Mouse (Mus musculus) common myeloid progenitor, adult 5-6 weeks (primary cell): ENCODE measurements around the gene Uqcc1. TPM values are rescaled to one million over a fixed set of nuclear protein-coding genes. Genes with fewer than 3 reads are reported as not detected.
A peak's percentile ranks its signal among the peaks of the same experiment; 100 is the strongest.
"Not testable (repeated sequence)": the region's sequence is repeated elsewhere in the genome, so short reads cannot be mapped to it uniquely, and the experiment has no call there.

ENCODE experiments used
- ATAC-seq: replicated peaks from 2 replicates; pipeline ENCODE4 v1.8.0; 2016; ENCODE audit warnings: low read depth, mild to moderate bottlenecking, moderate TSS enrichment, inconsistent platforms; ENCODE audit not compliant: poor library complexity, severe bottlenecking
- total RNA-seq: library from RNA; stranded (forward); fragments of 200-1000, 187-1606 nt; gene quantifications from 2 replicates; pipeline ENCODE4 v1.2.3, GENCODE M21; 2017

The Uqcc1 gene
- total RNA-seq, 1 experiment from 2014 or later = 58.5 TPM

DNA sequence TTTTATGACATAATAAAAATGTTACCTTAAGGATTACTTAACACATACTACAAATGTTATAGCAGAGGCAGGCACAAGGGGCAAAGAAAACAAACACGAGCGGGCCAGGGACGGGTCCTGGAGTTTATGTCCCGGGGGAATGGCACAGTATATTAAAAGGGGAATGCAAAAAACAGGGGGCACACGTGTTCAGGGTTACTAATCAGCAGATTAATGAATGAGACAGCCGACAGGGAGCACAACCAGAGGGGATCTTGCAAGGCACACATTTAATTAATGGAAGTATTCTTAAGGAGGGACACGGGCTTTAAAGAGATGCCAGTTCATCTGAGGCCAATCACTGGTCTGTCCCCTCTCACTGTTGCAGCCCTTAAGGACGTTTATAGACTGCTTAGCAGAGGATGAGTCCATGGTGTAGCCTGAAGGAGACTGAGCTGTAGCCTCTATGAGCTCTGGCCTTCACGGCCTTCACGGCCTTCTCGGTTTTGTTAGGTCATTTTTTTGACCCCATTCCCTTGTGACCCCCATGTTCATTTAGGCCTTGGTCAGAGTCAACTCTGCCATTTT is 66.7 kb downstream of the Uqcc1 start:
- no peak for ATAC-seq

DNA sequence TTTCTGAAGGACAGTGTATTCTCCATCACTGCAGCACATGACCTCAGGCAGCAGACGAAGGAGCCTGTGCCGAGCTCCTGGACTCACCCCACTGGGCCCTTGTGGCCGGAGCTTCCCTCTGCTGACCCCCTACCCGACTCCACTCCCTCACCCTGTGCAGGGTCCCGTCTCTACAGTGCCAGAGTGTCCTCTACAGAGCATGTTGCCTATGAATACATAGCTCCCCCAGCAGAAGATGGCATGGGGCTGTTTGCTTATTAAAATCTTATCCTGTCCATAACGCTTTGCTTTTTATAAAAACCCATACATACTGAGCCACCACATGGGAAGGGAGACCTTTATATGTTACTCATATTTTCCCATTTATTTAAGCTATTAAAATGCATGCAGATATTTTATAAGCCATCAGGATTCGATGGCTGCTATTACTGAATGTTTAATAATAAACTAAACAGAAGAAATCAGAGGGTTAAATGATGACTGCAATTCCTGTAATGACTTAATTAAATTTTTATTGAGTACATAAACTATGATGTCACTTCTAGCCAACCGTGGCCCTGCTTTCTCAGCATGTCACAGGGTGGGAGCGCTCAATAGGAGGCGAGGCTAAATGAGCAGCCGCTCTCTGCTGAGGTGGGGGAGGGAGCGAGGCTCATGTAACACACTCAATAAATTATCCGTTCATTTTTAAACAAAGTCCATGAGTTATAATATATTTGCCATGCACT is 67.4 kb downstream of the Uqcc1 start:
- no peak for ATAC-seq

DNA sequence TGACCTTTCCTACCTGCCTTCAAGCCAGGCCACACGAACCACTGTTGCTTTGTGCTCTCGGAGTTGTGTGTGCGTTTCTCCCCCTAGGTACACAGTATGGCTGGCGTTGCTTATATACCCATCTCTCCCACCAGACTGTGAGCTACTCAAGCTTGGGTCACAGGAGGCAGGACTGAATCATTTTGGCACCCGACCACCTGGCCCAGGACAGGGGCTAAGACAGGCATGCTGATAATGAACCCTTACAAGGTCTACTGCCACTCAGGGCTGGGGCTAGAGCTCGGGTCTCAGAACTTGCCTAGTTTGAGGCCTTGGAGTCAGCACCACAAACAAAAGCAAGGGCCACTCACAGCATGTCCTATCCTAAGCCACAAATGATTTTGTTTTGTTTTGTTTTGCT is 68.5 kb downstream of the Uqcc1 start:
- no peak for ATAC-seq

DNA sequence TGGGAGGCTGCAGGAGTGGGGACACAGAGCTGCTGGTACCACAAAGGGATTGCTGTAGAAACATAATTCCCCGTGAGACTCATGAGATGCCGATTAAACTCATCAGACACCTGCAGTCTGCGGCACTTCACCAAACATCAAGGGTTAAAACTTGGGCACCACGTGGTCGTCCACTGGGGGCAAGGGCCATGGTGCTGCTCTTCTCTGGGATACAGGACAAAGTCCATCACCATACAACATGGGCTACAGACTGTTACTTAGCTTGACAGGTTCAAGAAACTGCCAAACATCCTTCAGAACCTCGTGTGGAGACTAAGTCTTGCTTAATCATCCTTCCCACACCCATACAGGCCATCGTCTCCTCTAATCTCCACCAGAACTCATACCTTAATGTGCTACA is 70.0 kb downstream of the Uqcc1 start:
- ATAC-seq = no peak

DNA sequence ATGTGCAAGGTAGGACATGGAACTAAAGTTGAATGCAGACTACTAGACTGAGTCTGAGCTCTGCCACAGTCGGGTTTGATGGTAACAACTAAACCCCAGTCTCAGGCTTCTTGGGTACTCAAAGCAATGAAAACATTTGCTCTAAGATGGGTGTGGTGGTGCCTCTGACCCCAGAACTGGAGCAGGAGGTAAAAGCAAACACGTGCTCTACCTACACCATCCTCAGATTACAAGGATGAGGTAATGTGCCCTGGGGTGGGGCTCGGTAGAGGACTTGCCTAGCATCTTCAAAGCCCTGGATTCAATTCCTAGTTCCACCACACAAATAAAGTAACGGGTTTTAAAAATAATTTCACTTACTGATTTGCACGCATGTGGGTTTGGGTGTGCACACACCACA is 77.6 kb downstream of the Uqcc1 start:
- ATAC-seq = no peak

DNA sequence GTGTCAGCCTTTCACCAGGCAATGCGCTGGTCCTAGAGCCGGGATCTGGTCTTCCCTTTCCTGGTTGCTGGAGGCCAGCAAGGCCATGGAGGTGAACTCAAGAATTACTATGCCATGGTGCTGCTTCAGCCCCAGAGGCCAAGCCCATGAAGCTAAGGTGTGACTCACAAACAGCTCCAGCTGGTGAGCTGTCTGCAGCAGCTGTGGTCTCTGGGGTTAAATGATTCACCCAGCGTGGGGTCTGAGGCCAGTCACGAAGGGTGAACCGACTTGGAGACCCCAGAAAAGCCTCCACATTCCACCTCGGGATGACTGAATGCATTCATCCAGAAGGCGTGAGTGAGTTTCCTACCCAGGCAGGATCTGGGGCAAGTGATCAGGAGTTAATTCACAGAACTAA is 80.0 kb downstream of the Uqcc1 start:
- ATAC-seq = no peak

DNA sequence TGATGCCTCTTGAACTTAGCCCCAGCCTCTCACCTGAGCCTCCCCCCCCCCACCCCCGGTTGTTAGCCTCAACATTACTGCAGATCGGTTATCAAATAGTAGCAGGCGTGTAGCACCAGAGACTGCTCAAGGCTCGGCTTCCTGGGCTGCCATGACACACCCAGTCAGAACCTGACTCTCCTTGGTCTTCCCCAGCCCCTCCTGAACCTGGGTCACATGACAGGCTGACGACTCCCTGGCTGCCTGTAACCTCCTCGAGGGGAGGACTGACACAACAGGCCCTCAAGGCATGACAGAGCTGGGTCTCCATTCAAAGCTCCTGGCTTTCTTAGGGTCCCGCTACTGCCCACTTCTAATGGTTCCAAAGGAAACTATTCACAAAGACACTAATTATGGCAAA is 80.6 kb downstream of the Uqcc1 start:
- no peak for ATAC-seq

DNA sequence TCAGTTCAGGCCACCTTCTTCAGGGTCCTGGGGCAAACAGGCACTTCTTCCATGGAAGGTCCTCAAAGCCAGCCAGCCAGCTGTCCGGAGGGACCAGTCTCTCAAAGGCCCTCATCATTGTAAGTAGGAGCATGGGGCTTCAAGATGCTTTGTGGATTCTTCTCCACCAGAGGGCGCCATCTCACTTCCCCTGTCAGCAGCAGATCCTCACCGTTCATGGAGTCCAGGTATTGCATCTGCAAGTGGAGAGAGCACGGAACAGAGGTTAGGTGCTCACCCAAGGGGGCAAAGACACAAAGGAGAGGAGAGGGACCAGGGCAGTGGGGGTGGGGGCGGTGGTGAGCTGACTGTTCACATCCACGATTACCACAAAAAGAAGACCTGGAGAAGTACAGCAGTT is 81.8 kb downstream of the Uqcc1 start:
- ATAC-seq = peak; percentile 83

DNA sequence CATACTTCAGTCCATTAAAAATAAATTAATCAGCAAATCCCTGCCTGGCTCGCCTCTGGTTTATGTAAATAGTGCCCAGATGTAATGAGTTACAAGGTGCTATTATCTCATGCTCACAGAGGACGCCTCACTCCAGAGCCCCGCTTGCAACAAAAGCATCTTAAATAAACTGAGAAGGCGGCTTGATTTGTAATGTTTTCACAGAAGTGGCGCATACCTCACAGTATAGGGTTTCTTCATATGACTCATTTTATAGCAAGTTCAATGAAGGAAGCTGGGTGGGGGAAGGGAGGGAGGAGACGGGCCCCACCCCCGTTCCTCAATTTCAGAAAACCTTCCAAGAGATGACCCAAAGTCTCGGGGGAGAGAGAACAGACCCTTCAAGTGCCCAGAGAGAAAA is 83.2 kb downstream of the Uqcc1 start:
- ATAC-seq = no peak

DNA sequence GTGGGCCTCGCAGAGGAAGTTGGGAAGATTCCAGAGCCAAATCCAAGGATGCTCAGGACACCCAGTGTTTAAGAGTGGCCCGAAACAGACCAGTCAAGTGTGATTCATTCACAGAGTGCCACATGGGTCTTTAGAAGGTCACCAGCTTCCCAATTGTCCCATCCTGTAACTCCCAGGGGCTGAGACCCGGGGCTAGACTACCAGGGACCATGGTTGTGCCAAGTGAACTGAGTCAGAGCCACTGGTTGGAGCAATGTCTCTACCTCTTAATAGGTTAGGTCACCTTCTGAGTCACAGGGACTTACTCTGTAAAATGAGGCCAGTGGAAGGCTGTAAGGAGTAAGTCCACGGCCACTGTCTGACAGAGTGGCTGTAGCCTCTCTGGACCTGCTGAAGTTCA is 91.1 kb downstream of the Uqcc1 start:
- ATAC-seq = no peak

DNA sequence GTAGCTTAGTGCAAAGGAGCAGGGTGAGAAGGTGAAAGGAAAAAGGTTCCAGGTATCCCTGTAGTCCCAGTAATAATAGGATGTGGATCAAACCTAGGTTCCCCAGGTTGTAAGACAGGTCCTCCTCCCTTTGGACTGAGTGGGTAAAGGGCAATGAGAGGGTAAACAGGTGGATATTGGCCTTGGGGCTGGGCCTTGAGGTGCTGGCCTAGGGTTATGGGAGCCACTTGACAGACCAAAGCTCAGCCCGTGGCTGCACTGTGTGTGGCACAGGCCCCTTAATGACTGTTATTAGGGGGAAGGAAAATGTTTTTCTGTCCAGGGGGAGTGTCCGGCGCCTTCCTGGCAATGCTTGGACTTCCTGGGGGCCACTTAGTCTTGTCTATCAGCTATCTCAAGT is 92.1 kb downstream of the Uqcc1 start:
- no peak for ATAC-seq

DNA sequence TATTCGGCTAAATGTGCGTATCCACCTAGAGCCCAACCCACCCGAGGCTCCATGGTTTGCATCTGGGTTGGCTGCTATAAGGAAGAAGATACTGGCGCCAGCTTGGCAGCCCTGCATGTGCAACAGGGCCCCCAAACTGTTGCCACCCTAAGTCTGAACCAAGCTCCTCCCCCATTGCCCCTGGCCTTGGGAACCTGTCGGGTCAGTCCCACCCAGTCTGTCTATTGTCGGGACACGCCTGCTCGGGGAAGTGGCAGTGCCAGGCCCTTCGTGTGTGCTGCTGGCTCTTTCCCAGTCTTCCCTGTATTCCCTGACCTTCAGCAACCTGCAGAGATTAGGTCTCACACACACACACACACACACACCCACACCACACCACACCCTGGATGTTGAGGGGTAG is 95.4 kb downstream of the Uqcc1 start, which contains the start of gene Fam83c:
Gene Fam83c, minus strand, starts transcription at position 123 of the 400 bp plus-strand sequence.
- no peak for ATAC-seq

DNA sequence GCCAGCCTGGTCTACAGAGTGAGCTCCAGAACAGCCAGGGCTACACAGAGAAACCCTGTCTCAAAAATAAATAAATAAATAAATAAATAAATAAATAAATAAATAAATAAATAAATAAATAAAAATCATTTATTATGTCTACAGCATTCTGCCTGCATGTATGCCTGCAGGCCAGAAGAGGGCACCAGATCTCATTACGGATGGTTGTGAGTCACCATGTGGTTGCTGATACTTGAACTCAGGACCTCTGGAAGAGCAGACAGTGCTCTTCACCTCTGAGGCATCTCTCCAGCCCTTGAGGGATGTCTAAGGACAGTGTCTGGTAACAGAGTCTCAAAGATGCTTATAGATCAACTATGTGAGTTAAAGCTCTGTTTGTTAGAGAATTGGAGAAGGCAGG is 98.0 kb downstream of the Uqcc1 start:
- ATAC-seq = not testable (repeated sequence)

DNA sequence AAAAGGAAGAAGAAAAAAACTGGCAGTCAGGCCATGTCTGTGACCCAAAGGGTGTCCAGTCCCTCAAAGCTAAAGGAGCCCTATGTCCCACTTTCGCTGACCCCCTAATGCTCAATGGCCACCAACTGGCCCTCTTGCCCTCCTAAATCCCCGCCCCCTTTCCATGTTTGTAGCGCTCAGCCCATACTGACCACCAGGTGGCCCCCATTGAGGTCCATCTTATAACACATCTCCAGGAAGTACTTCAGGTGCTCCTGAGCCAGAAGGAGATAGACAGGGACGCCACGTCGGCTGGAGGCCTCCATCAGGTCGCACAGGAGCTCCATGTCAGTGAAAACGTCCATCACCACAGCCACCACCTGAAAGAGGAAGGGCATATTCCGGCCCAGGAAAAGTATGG is 98.8 kb downstream of the Uqcc1 start:
- no peak for ATAC-seq

DNA sequence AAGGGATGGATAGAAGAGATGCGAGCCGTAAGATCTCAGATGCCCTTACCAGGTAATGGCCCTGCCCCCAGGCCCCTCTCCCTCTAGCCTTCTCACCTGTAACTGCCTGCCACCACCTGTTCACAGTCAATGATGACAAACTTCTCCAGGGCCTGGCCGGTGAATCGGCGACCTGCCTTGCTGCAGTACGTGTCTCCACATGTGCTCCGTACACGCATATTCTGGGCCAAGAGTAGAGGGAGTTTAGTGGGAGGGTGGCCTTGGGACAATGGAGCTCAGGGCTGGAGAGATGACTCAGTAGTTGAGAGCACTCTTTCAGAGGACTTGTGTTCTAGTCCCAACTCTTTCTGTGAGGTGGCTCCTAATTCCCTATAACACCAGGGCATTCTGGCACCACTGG is 99.3 kb downstream of the Uqcc1 start:
- no peak for ATAC-seq

DNA sequence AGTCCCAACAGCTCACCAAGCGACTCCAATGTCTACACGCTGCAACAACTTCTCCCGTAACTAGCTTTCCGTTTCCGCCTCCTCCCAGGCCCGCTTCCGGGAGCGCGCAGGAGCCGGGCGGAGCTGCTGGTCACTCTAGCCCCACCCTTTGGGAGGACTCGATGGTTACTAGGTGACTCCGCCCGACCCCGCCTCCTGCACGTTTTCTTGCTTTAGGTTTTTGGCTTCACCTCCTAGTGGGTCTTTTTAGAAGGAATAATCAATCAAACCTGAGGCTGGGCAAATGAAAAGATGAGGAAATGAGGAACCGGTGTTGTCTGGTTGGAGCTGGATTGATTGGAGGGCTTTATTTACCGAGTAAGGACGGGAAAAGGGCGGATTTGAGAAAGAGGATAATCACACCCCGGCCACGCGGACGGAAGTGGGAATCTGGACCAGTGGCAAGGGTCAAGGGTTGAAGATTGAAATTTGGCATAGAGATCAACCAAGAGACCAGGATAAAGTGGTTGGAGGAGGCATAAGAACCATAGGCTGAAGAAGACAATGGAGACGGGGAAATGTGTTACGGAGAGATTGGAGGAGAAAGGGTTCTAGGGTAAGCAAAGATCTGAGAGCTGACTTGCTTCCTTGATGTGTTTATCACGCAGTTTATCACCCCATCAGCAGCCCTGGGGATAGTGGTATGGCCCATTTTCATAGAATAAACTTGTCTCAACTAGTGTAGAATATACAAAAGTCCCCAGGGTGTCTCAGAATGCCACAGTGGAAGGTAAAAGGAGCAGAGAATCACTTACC is 103.3 kb downstream of the Uqcc1 start, which contains the start of gene Eif6:
Gene Eif6, minus strand, starts transcription at position 296 of the 795 bp plus-strand sequence.
- peak; percentile 94 for ATAC-seq

DNA sequence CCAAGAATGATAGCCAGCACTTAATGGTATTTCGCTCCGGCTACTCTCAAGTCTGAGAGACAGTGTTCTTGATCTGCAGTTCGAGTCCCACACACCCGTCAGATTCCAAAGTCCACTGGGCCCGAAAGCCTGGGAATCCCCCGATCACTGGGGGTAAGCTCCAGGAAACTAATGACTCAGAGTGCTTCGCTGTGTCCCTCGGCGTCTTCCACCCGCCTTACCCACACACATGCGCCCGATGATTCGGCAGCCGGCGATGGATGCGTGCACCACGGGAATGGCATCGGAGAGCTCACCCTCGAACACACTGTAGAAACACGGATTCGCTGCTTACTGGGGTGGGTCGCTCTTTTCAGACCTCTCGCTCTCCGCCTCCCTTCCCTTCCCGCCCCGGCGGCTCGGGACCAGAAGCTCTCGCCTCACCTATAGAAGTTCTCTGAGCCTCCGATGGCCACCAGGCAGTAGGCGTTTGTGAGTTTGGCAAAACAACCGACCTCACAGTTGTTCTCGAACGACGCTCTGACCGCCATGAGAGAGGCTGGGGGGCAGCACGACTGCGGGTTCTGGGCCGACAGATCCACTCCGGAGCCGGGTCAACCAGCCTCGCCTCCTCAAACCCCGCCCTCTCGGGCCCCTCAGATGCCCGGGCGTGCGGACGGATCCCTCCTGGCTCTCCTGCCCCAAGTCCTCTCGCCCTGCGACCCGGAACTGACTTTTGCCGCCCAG is 104.0 kb downstream of the Uqcc1 start:
- peak; percentile 7; the same call in 1 of the 2 replicates for ATAC-seq

DNA sequence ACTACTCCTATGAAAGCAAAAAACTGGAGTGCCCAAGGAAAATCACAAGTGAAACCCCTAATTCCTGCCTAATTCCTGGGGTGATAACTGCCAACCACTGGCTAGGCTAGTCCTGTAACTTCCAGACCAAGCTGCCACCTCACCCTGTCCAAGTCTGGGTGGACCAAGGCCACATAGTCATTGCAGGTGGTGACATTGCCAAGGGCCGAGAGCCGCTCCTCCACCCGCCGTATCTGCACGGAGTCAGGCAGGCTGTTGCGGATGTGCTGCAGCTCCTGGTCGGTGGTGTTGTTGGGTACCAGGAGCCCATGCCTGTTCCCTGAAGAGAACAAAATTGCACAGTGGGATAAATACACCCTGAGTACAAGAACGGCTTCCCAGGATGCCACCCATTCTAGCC is 106.4 kb downstream of the Uqcc1 start:
- no peak for ATAC-seq

DNA sequence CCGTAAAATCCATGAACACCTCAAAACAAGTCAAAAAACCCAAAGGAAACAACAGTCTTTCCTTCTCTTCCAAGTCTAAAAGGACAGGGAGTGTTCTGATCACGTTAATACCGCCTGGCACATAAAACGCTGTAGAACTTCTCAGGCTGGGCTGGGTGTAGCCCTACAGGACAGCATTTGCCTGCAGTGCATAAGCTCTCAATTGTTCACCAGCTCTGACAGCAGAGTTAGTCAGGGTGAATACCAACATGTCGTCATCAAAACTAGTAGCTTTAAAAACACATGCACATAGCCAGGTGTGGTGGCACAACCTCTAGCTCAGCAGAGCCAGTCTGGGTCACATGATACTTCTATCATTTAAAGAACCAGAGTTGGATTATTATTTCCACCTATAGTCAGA is 109.3 kb downstream of the Uqcc1 start:
- ATAC-seq = no peak

DNA sequence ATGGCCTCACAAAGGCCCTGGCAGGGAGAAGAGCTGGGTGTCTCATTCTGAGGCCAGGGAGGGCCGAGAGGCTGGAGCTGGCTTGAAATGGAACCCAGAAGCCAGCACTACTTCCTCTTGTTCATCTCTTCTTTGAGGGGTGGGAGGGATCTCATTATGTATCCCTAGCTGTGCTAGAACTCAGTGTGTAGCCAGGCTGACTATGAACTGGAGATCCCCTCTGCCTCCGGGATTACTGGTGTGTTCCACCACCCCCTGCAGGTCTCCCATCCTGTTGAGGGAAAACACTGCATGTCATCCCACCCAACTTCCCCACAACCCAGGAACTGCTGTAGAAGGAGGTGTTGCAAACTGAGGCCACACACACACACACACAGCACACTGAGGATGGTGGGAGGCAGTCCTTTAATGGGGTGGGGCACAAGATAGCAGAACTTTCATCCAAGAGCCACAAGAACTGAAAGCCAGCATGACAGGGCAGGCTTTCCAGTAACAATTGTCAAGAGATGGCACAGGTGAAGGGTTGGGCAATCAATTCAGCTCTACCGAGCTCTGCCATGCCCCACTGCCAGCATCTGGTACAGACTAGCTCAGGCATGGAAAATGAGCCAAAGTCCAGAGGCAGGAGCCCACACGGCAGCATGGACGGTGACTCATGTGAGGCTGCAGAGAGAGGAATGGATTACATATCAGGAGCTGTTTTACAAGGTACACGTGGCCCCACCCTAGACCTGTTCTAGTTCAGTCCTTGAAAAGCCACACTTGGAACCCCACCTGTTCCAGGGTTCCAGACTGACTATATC is 110.5 kb downstream of the Uqcc1 start:
- peak; percentile 10 for ATAC-seq
